Mouse (Mus musculus): Measurements from ENCODE around the gene Gm45618. TPM values are rescaled to one million over a fixed set of nuclear protein-coding genes. Genes with fewer than 3 reads are reported as not detected.
A peak's percentile ranks its signal among the peaks of the same experiment; 100 is the strongest.

Gm45618 gene
- total RNA-seq, 4 experiments from 2014 or later, result not detected

- DNase-seq (ENCODE audit: low spot score in 2 of 2), result peak in 1 of 2 experiments; percentile 78
Measured at GRCm38 (mm10) chr7:142094301-142095143, 26.0 kb downstream of the Gm45618 start.

GRCm38 (mm10) chr7:142093696-142094240, 26.8 kb downstream of the Gm45618 start:
- DNase-seq (ENCODE audit: low spot score in 2 of 2), result no peak

- no peak for DNase-seq (ENCODE audit: low spot score in 2 of 2)
Measured at GRCm38 (mm10) chr7:142092991-142093390, 27.5 kb downstream of the Gm45618 start.

GRCm38 (mm10) chr7:142091848-142092247, 28.7 kb downstream of the Gm45618 start:
- peak in 1 of 2 experiments; percentile 74 for DNase-seq (ENCODE audit: low spot score in 2 of 2)

GRCm38 (mm10) chr7:142089648-142090447, 30.7 kb downstream of the Gm45618 start:
- DNase-seq (ENCODE audit: low spot score in 2 of 2), result no peak

GRCm38 (mm10) chr7:142088886-142089285, 31.6 kb downstream of the Gm45618 start:
- peak in 1 of 2 experiments; percentile 71 for DNase-seq (ENCODE audit: low spot score in 2 of 2)

- DNase-seq (ENCODE audit: low spot score in 2 of 2), result no peak
Measured at GRCm38 (mm10) chr7:142087069-142087652, 33.4 kb downstream of the Gm45618 start.

- no peak for DNase-seq (ENCODE audit: low spot score in 2 of 2)
Measured at GRCm38 (mm10) chr7:142086159-142086905, 34.2 kb downstream of the Gm45618 start.

- no peak for DNase-seq (ENCODE audit: low spot score in 2 of 2)
Measured at GRCm38 (mm10) chr7:142084820-142085219, 35.7 kb downstream of the Gm45618 start.

- no peak for DNase-seq (ENCODE audit: low spot score in 2 of 2)
Measured at GRCm38 (mm10) chr7:142084395-142084794, 36.1 kb downstream of the Gm45618 start.

- no peak for DNase-seq (ENCODE audit: low spot score in 2 of 2)
Measured at GRCm38 (mm10) chr7:142083588-142084317, 36.8 kb downstream of the Gm45618 start.

- DNase-seq (ENCODE audit: low spot score in 2 of 2), result no peak
Measured at GRCm38 (mm10) chr7:142082607-142083006, 37.9 kb downstream of the Gm45618 start.

- DNase-seq (ENCODE audit: low spot score in 2 of 2), result no peak
Measured at GRCm38 (mm10) chr7:142082179-142082578, 38.4 kb downstream of the Gm45618 start.

GRCm38 (mm10) chr7:142081736-142082135, 38.8 kb downstream of the Gm45618 start:
- DNase-seq (ENCODE audit: low spot score in 2 of 2), result no peak

- DNase-seq (ENCODE audit: low spot score in 2 of 2), result no peak
Measured at GRCm38 (mm10) chr7:142080876-142081275, 39.7 kb downstream of the Gm45618 start.

- DNase-seq (ENCODE audit: low spot score in 2 of 2), result no peak
Measured at GRCm38 (mm10) chr7:142079365-142079764, 41.2 kb downstream of the Gm45618 start.

- DNase-seq (ENCODE audit: low spot score in 2 of 2), result no peak
Measured at GRCm38 (mm10) chr7:142077138-142077537, 43.4 kb downstream of the Gm45618 start.

GRCm38 (mm10) chr7:142074146-142074886, 46.2 kb downstream of the Gm45618 start:
- DNase-seq (ENCODE audit: low spot score in 2 of 2), result no peak

GRCm38 (mm10) chr7:142071717-142072116, 48.8 kb downstream of the Gm45618 start:
- no peak for DNase-seq (ENCODE audit: low spot score in 2 of 2)

GRCm38 (mm10) chr7:142071212-142071578, 49.3 kb downstream of the Gm45618 start:
- no peak for DNase-seq (ENCODE audit: low spot score in 2 of 2)
